Comparison of ENCODE assay signal across 18 mouse cellular contexts in genomic region chr11:61036639-61037038, GRCm38 (mm10). TPM values are rescaled to one million over a fixed set of nuclear protein-coding genes. Genes with fewer than 3 reads are reported as not detected.
A peak's percentile ranks its signal among the peaks of the same experiment; 100 is the strongest.
DNase-seq lines count a peak whose midpoint lies in the region.
"Had no signal": no experiment of that assay in that cellular context is flagged by ENCODE, and none has a peak within 500 bp of the region (broad histone marks: within the 10 kb centered on the region; RNA-seq: fewer than 3 reads in every experiment).

No protein-coding gene starts in this region.

- DNase-seq in cerebellum, adult 11-12 months = peak; percentile 46
- DNase-seq in cerebellum, adult 11 months = no peak
- peak; percentile 54 for DNase-seq in cerebellum, adult 9-10 months
- no peak for DNase-seq in cerebellum, postnatal 4 days (ENCODE audit: low spot score in 2 of 2)
- peak; percentile 1 for DNase-seq in gastrocnemius, postnatal 14 days
- DNase-seq in gastrocnemius, adult 8-10 months (ENCODE audit: low spot score in 2 of 2) = no peak
- DNase-seq in heart, adult 11 months = peak; percentile 73
- no peak for DNase-seq in heart, postnatal 10 days
- DNase-seq: adrenal gland, adult 2 months; adrenal gland, adult 8-10 months; adrenal gland, postnatal 10 days; adrenal gland, postnatal 14 days; adrenal gland, postnatal 25 days; adrenal gland, postnatal 36 days; B cell, adult 2 months had no signal

- intact Hi-C loops in gastrocnemius, postnatal 14 days (cut with DNase I; ENCODE audit: low total_unique reads) = no loop called here
- intact Hi-C loops in heart, postnatal 10 days (cut with DNase I) = no loop called here

RNA-seq across cellular contexts. Expression of gene Kcnj12, which starts 14.3 kb away (rescaled TPM):
- total RNA-seq in gastrocnemius, postnatal 14 days (2021) = 10 to 100 TPM; 37.4 to 59.8 TPM
- total RNA-seq in gastrocnemius, adult 8-10 months (2022) = 10 to 100 TPM; 59.6 to 63.8 (median 62.0) TPM
- total RNA-seq in heart, postnatal 10 days (2021) = 10 to 100 TPM; 20.6 to 24.7 TPM
- total RNA-seq: CH12.LX, G1E, MEL had no signal

Comparison
In these comparisons a context has a peak if more than half of its experiments do, and no peak if none do; other contexts are left out.
1. DNase-seq: peak in cerebellum, adult 11-12 months (single experiment), cerebellum, adult 9-10 months (single experiment), gastrocnemius, postnatal 14 days (single experiment) and heart, adult 11 months (single experiment); none in cerebellum, adult 11 months (single experiment), cerebellum, postnatal 4 days (0 of 2), gastrocnemius, adult 8-10 months (0 of 2) and heart, postnatal 10 days (0 of 2).